Mouse (Mus musculus) neural tube, embryonic 11.5 days (tissue): ENCODE results near the gene Prss40. TPM values are rescaled to one million over a fixed set of nuclear protein-coding genes. Genes with fewer than 3 reads are reported as not detected.
A peak's percentile ranks its signal among the peaks of the same experiment; 100 is the strongest.
"Not testable (repeated sequence)": the region's sequence is repeated elsewhere in the genome, so short reads cannot be mapped to it uniquely, and the experiment has no call there.

ENCODE experiments used
- ATAC-seq: fragments of 200-750 bp; cut with Nextera tagmentation; 2 replicates; pipeline ENCODE4 v1.8.0; 2017; ENCODE audit warnings: moderate number of reproducible peaks, mild to moderate bottlenecking, moderate TSS enrichment, moderate library complexity; ENCODE audit not compliant: insufficient read depth, low FRiP score, low TSS enrichment
- DNase-seq: peaks from one replicate; pipeline ENCODE4 v3.0.0-alpha.2; 2015; ENCODE audit warnings: low spot score
- H3K27ac ChIP-seq: fragments of 300-500 bp; sonication (generic); 2 replicates; pipeline ENCODE4 v1.5.1; 2014; ENCODE audit warnings: low read depth, mild to moderate bottlenecking, low read length
- H3K27me3 ChIP-seq: fragments of 300-500 bp; sonication (generic); 2 replicates; pipeline ENCODE4 v1.6.1; 2014; ENCODE audit warnings: mild to moderate bottlenecking, low read length, mixed read lengths; ENCODE audit not compliant: control insufficient read depth, insufficient read depth
- H3K36me3 ChIP-seq: fragments of 300-500 bp; sonication (generic); 2 replicates; pipeline ENCODE4 v1.6.1; 2014; ENCODE audit warnings: mild to moderate bottlenecking, low read length, moderate library complexity, mixed read lengths; ENCODE audit not compliant: control insufficient read depth, insufficient read depth
- H3K4me1 ChIP-seq: fragments of 300-500 bp; sonication (generic); 2 replicates; pipeline ENCODE4 v1.6.1; 2014; ENCODE audit warnings: low read length, mixed read lengths; ENCODE audit not compliant: control insufficient read depth, insufficient read depth
- H3K4me2 ChIP-seq: fragments of 300-500 bp; sonication (generic); 2 replicates; pipeline ENCODE4 v1.6.1; 2014; ENCODE audit warnings: low read depth, mild to moderate bottlenecking, moderate library complexity
- H3K4me3 ChIP-seq: fragments of 300-500 bp; sonication (generic); 2 replicates; pipeline ENCODE4 v1.5.1; 2014; ENCODE audit warnings: low read depth, low read length
- H3K9ac ChIP-seq: fragments of 300-500 bp; sonication (generic); 2 replicates; pipeline ENCODE4 v1.6.1; 2014; ENCODE audit warnings: mild to moderate bottlenecking, low read length
- H3K9me3 ChIP-seq: fragments of 300-500 bp; sonication (generic); 2 replicates; pipeline ENCODE4 v1.6.1; 2016; ENCODE audit warnings: low read length; ENCODE audit not compliant: control insufficient read depth
- whole genome bisulfite sequencing: fragments of 180-500 bp; shearing (Covaris S2); extraction: QIAGEN DNeasy Blood & Tissue Kit; methylation state at CpG from one replicate; pipeline ENCODE4 v1.1.7; 2014; 5-methylcytosine and 5-hydroxymethylcytosine counted together
- polyA plus RNA-seq: library from polyadenylated mRNA; unstranded; fragments of >200 nt; fragmentation: Nextera tagmentation; extraction: Ambion mirVana; gene quantifications from 2 replicates; pipeline ENCODE4 v1.2.1, GENCODE M21; 2014

The Prss40 gene
- polyA plus RNA-seq, 1 experiment from 2014 or later: not detected

- 84% methylated on average over 6 of the region's 6 CpGs for WGBS
- H3K36me3 ChIP-seq: no peaks in the 10 kb centered on the region
- H3K4me2 ChIP-seq: no peak overlapping the region
- no peaks in the 10 kb centered on the region for H3K4me1 ChIP-seq
- no peaks in the 10 kb centered on the region for H3K9me3 ChIP-seq
- no peaks in the 10 kb centered on the region for H3K27me3 ChIP-seq
- H3K27ac ChIP-seq: no peak overlapping the region
- no peak overlapping the region for H3K9ac ChIP-seq
- no peak overlapping the region for H3K4me3 ChIP-seq
- DNase-seq (no peak), ATAC-seq (no peak)
Observed at GRCm38 (mm10) chr1:34522205-34522849, 38.4 kb downstream of the Prss40 start.

- Histone ChIP-seq H3K9ac (no peak overlapping the region), H3K36me3 (no peaks in the 10 kb centered on the region), H3K4me1 (no peaks in the 10 kb centered on the region), H3K27me3 (no peaks in the 10 kb centered on the region), H3K4me2 (no peak overlapping the region), H3K9me3 (no peaks in the 10 kb centered on the region), H3K27ac (no peak overlapping the region), H3K4me3 (no peak overlapping the region)
- WGBS: 79% methylated on average over 1 of the region's 1 CpGs
- DNase-seq (no peak), ATAC-seq (no peak)
Observed at GRCm38 (mm10) chr1:34518259-34518658, 42.5 kb downstream of the Prss40 start.

- H3K4me2 ChIP-seq, H3K9me3 ChIP-seq, H3K36me3 ChIP-seq, DNase-seq, ATAC-seq, H3K9ac ChIP-seq, H3K4me1 ChIP-seq, H3K27me3 ChIP-seq, H3K27ac ChIP-seq, H3K4me3 ChIP-seq: not testable (repeated sequence)
- WGBS: 61% methylated on average over 1 of the region's 1 CpGs
Observed at GRCm38 (mm10) chr1:34517797-34518196, 42.9 kb downstream of the Prss40 start.

- not testable (repeated sequence) for H3K4me2 ChIP-seq, H3K9ac ChIP-seq, ATAC-seq, H3K4me3 ChIP-seq, H3K4me1 ChIP-seq, H3K36me3 ChIP-seq, DNase-seq, H3K27me3 ChIP-seq, H3K27ac ChIP-seq, H3K9me3 ChIP-seq
- 84% methylated on average over 6 of the region's 6 CpGs for WGBS
Observed at GRCm38 (mm10) chr1:34517297-34517696, 43.4 kb downstream of the Prss40 start.

- ATAC-seq: no peak
- Histone ChIP-seq H3K36me3 (no peaks in the 10 kb centered on the region), H3K4me3 (no peak overlapping the region), H3K9me3 (no peaks in the 10 kb centered on the region), H3K27me3 (no peaks in the 10 kb centered on the region), H3K27ac (no peak overlapping the region), H3K4me2 (no peak overlapping the region), H3K9ac (no peak overlapping the region), H3K4me1 (no peaks in the 10 kb centered on the region)
- no peak for DNase-seq
- 43% methylated on average over 5 of the region's 5 CpGs for WGBS
Observed at GRCm38 (mm10) chr1:34516595-34516994, 44.1 kb downstream of the Prss40 start.

GRCm38 (mm10) chr1:34513068-34513467 is 47.7 kb downstream of the Prss40 start:
- Histone ChIP-seq H3K9ac (no peak overlapping the region), H3K27ac (no peak overlapping the region), H3K4me1 (no peaks in the 10 kb centered on the region), H3K4me2 (no peak overlapping the region), H3K9me3 (no peaks in the 10 kb centered on the region), H3K4me3 (no peak overlapping the region), H3K36me3 (no peaks in the 10 kb centered on the region), H3K27me3 (no peaks in the 10 kb centered on the region)
- ATAC-seq (no peak), DNase-seq (no peak)
- WGBS: 86% methylated on average over 4 of the region's 4 CpGs

- no peak overlapping the region for H3K4me2 ChIP-seq
- no peaks in the 10 kb centered on the region for H3K36me3 ChIP-seq
- H3K27me3 ChIP-seq: no peaks in the 10 kb centered on the region
- 7% methylated on average over 3 of the region's 3 CpGs for WGBS
- DNase-seq (peak; percentile 67), ATAC-seq (no peak; the same call in 1 of the 2 replicates)
- no peak overlapping the region for H3K27ac ChIP-seq
- H3K9me3 ChIP-seq: no peaks in the 10 kb centered on the region
- no peak overlapping the region for H3K9ac ChIP-seq
- H3K4me3 ChIP-seq: no peak overlapping the region
- no peaks in the 10 kb centered on the region for H3K4me1 ChIP-seq
Observed at GRCm38 (mm10) chr1:34511027-34511426, 49.7 kb downstream of the Prss40 start.

GRCm38 (mm10) chr1:34510575-34510981 is 50.2 kb downstream of the Prss40 start:
- no peak overlapping the region for H3K9ac ChIP-seq
- H3K36me3 ChIP-seq: no peaks in the 10 kb centered on the region
- no peak overlapping the region for H3K4me2 ChIP-seq
- ATAC-seq (no peak), DNase-seq (no peak)
- no peaks in the 10 kb centered on the region for H3K4me1 ChIP-seq
- H3K9me3 ChIP-seq: no peaks in the 10 kb centered on the region
- no peaks in the 10 kb centered on the region for H3K27me3 ChIP-seq
- no peak overlapping the region for H3K4me3 ChIP-seq
- H3K27ac ChIP-seq: no peak overlapping the region
- WGBS: 6% methylated on average over 7 of the region's 7 CpGs

GRCm38 (mm10) chr1:34507986-34508385 is 52.8 kb downstream of the Prss40 start:
- H3K9ac ChIP-seq: no peak overlapping the region
- 87% methylated on average over 3 of the region's 3 CpGs for WGBS
- H3K4me1 ChIP-seq: no peaks in the 10 kb centered on the region
- H3K27ac ChIP-seq: no peak overlapping the region
- DNase-seq (no peak), ATAC-seq (no peak)
- no peaks in the 10 kb centered on the region for H3K36me3 ChIP-seq
- no peaks in the 10 kb centered on the region for H3K27me3 ChIP-seq
- H3K4me2 ChIP-seq: no peak overlapping the region
- no peaks in the 10 kb centered on the region for H3K9me3 ChIP-seq
- H3K4me3 ChIP-seq: no peak overlapping the region
